Mouse (Mus musculus): ENCODE results near the gene Ncln. TPM values are rescaled to one million over a fixed set of nuclear protein-coding genes. Genes with fewer than 3 reads are reported as not detected.

The Ncln gene
- total and polyA plus RNA-seq, 2 experiments from 2014 or later: 58.1 to 83.0 TPM

GRCm38 (mm10) chr10:81526779-81527178 is 30.6 kb upstream of the Ncln start:
- peak; percentile 46 for DNase-seq (ENCODE audit: low spot score)
- Histone ChIP-seq H3K4me3 (ENCODE audit: low read depth, low read length) (no peak overlapping the region), H3K4me1 (ENCODE audit: insufficient read depth, low read length) (no peaks in the 10 kb centered on the region), H3K36me3 (ENCODE audit: insufficient read depth, low read length) (peaks cover 33% of the 10 kb centered on the region), H3K27ac (ENCODE audit: low read depth, low read length) (no peak overlapping the region), H3K9ac (replicated peaks; ENCODE audit: low read length, poor library complexity, severe bottlenecking) (no peak overlapping the region), H3K27me3 (ENCODE audit: insufficient read depth, low read length) (no peaks in the 10 kb centered on the region; the same call in 1 of the 2 replicates), H3K4me2 (ENCODE audit: low read depth, low read length, poor library complexity, severe bottlenecking) (no peak overlapping the region), H3K9me3 (ENCODE audit: low read length) (no peaks in the 10 kb centered on the region)
- 19% methylated on average over 14 of the region's 14 CpGs for WGBS
- ATAC-seq (ENCODE audit: low FRiP score): no peak
- TF ChIP-seq CTCF (IDR thresholded peaks at IDR 0.05): peak; percentile 89

DNA sequence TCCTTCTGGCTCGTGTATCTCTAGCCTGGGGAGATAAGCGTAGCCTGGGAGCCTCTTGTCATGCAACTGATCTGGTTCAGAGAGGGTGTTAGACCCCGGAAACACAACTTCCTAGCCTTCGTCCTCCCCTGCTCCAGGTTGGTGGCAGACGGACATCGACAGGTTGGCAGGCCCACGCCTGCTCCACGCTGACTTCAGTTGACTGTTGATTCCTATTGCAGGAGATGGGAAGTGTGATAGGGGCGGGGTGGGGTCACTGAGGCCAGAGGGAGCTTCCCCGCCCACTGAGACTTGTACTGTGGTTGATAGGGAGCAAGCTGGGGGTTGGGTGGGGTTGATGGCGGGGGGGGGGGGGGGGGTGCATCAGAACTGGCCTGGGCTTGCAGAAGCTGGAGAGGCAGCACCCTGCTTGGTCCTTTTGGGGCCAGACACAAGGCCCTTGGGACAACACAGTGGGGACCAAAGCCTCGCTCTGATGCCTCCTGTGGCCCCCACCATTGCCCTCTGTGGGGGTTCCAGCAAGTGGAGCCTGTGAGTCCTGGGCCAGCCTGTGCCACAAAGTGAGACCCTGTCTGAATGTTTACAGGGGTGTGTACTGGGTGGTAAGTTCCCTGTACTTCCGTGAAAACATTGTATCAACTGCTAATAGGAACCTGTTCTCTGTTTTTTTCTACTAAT is 29.0 kb upstream of the Ncln start:
- TF ChIP-seq CTCF (IDR thresholded peaks at IDR 0.05): no peak
- Histone ChIP-seq H3K4me1 (ENCODE audit: insufficient read depth, low read length) (no peaks in the 10 kb centered on the region), H3K36me3 (ENCODE audit: insufficient read depth, low read length) (peaks cover 18% of the 10 kb centered on the region), H3K9ac (replicated peaks; ENCODE audit: low read length, poor library complexity, severe bottlenecking) (no peak overlapping the region), H3K27ac (ENCODE audit: low read depth, low read length) (no peak overlapping the region), H3K9me3 (ENCODE audit: low read length) (no peaks in the 10 kb centered on the region), H3K4me3 (ENCODE audit: low read depth, low read length) (no peak overlapping the region), H3K27me3 (ENCODE audit: insufficient read depth, low read length) (no peaks in the 10 kb centered on the region; the same call in 1 of the 2 replicates), H3K4me2 (ENCODE audit: low read depth, low read length, poor library complexity, severe bottlenecking) (no peak overlapping the region)
- ATAC-seq (ENCODE audit: low FRiP score): no peak
- DNase-seq (ENCODE audit: low spot score): no peak
- WGBS: 63% methylated on average over 12 of the region's 13 CpGs

- no peaks in the 10 kb centered on the region; the same call in 1 of the 2 replicates for H3K27me3 ChIP-seq (ENCODE audit: insufficient read depth, low read length)
- H3K4me1 ChIP-seq (ENCODE audit: insufficient read depth, low read length): no peaks in the 10 kb centered on the region
- no peak within 1 kb of the TSS for H3K9ac ChIP-seq (replicated peaks; ENCODE audit: low read length, poor library complexity, severe bottlenecking)
- no peak for ATAC-seq (ENCODE audit: low FRiP score)
- no peak within 1 kb of the TSS for H3K4me2 ChIP-seq (ENCODE audit: low read depth, low read length, poor library complexity, severe bottlenecking)
- H3K9me3 ChIP-seq (ENCODE audit: low read length): no peaks in the 10 kb centered on the region
- WGBS: 16% methylated on average over 9 of the region's 9 CpGs
- peaks cover 7% of the 10 kb centered on the region; the same call in 1 of the 2 replicates for H3K36me3 ChIP-seq (ENCODE audit: insufficient read depth, low read length)
- no peak within 1 kb of the TSS for H3K27ac ChIP-seq (ENCODE audit: low read depth, low read length)
- no peak for DNase-seq (ENCODE audit: low spot score)
- H3K4me3 ChIP-seq (ENCODE audit: low read depth, low read length): no peak within 1 kb of the TSS
- no peak for TF ChIP-seq CTCF (IDR thresholded peaks at IDR 0.05)
Measured at GRCm38 (mm10) chr10:81524051-81524605, 27.9 kb upstream of the Ncln start, which contains the start of gene Gna15. TSS of gene Gna15 (minus strand) at chr10:81524225.

DNA sequence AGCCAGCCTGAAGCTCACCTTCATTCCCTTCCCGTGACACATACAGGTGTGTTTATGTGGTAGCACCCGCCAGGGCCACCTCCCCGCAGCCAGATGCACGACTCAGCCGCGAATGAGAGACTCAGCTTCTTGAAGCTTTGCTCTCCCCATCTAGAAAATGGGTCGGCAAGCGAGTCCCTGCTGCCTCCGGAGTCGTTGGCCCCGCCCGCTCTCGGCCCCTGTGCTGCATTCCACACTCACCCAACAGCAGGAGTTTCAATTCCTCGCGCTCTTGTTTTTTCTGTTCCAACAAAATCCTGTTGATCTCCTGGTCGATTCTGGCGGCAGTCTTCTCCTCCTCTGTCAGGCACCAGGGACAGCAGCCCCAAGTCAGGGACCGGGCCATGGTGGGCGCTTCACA is 27.4 kb upstream of the Ncln start:
- DNase-seq (ENCODE audit: low spot score): no peak
- no peaks in the 10 kb centered on the region for H3K9me3 ChIP-seq (ENCODE audit: low read length)
- H3K4me2 ChIP-seq (ENCODE audit: low read depth, low read length, poor library complexity, severe bottlenecking): no peak overlapping the region
- no peak for ATAC-seq (ENCODE audit: low FRiP score)
- no peak overlapping the region for H3K27ac ChIP-seq (ENCODE audit: low read depth, low read length)
- H3K9ac ChIP-seq (replicated peaks; ENCODE audit: low read length, poor library complexity, severe bottlenecking): no peak overlapping the region
- no peak overlapping the region for H3K4me3 ChIP-seq (ENCODE audit: low read depth, low read length)
- H3K36me3 ChIP-seq (ENCODE audit: insufficient read depth, low read length): 0 out of 2 replicates have a peak, but pooled peaks cover 2% of the 10 kb centered on the region
- H3K4me1 ChIP-seq (ENCODE audit: insufficient read depth, low read length): no peaks in the 10 kb centered on the region
- 20% methylated on average over 19 of the region's 19 CpGs for WGBS
- H3K27me3 ChIP-seq (ENCODE audit: insufficient read depth, low read length): no peaks in the 10 kb centered on the region; the same call in 1 of the 2 replicates
- no peak for TF ChIP-seq CTCF (IDR thresholded peaks at IDR 0.05)

- no peak for DNase-seq (ENCODE audit: low spot score)
- H3K9me3 ChIP-seq (ENCODE audit: low read length): no peaks in the 10 kb centered on the region
- 76% methylated on average over 6 of the region's 6 CpGs for WGBS
Measured at GRCm38 (mm10) chr10:81523142-81523541, 26.9 kb upstream of the Ncln start.

DNA sequence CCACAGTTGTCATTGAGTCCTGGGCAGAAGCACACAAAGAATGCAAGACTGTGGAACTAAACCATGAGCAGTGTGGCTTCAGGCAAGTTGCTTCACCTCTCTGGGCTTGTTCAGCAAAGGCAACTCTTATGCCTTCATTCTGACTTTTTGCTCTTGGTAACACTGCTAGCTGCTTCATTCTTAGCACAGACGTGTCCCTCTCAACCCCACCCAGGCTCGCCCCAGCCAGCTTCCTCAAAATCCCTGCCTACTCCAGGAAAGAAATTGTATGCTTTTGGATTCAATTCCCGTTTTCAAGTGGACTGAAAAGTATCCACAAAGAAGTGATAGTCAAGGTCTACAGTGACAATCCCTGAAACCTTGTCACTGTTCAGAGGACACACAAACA is 23.8 kb upstream of the Ncln start:
- WGBS: 72% methylated on average over 3 of the region's 3 CpGs

More at GRCm38 (mm10) chr10:81523142-81523541, 26.9 kb upstream of the Ncln start:
- Histone ChIP-seq H3K27me3 (ENCODE audit: insufficient read depth, low read length) (no peaks in the 10 kb centered on the region; the same call in 1 of the 2 replicates), H3K36me3 (ENCODE audit: insufficient read depth, low read length) (0 out of 2 replicates have a peak, but pooled peaks cover 2% of the 10 kb centered on the region), H3K4me2 (ENCODE audit: low read depth, low read length, poor library complexity, severe bottlenecking) (no peak overlapping the region), H3K9ac (replicated peaks; ENCODE audit: low read length, poor library complexity, severe bottlenecking) (no peak overlapping the region), H3K27ac (ENCODE audit: low read depth, low read length) (no peak overlapping the region), H3K4me1 (ENCODE audit: insufficient read depth, low read length) (no peaks in the 10 kb centered on the region), H3K4me3 (ENCODE audit: low read depth, low read length) (no peak overlapping the region)
- TF ChIP-seq CTCF (IDR thresholded peaks at IDR 0.05): no peak
- no peak for ATAC-seq (ENCODE audit: low FRiP score)

More for the DNA sequence above, 23.8 kb upstream of the Ncln start:
- no peaks in the 10 kb centered on the region; the same call in 1 of the 2 replicates for H3K27me3 ChIP-seq (ENCODE audit: insufficient read depth, low read length)
- ATAC-seq (ENCODE audit: low FRiP score) (no peak), DNase-seq (ENCODE audit: low spot score) (no peak)
- H3K9me3 ChIP-seq (ENCODE audit: low read length): no peaks in the 10 kb centered on the region
- H3K36me3 ChIP-seq (ENCODE audit: insufficient read depth, low read length): no peaks in the 10 kb centered on the region
- no peak overlapping the region for H3K9ac ChIP-seq (replicated peaks; ENCODE audit: low read length, poor library complexity, severe bottlenecking)
- H3K4me1 ChIP-seq (ENCODE audit: insufficient read depth, low read length): no peaks in the 10 kb centered on the region
- H3K27ac ChIP-seq (ENCODE audit: low read depth, low read length): no peak overlapping the region
- H3K4me2 ChIP-seq (ENCODE audit: low read depth, low read length, poor library complexity, severe bottlenecking): no peak overlapping the region
- H3K4me3 ChIP-seq (ENCODE audit: low read depth, low read length): no peak overlapping the region
- TF ChIP-seq CTCF (IDR thresholded peaks at IDR 0.05): no peak
